Mouse (Mus musculus) left cerebral cortex, postnatal 36 days (tissue): ENCODE data around the gene Kcng3. TPM values are rescaled to one million over a fixed set of nuclear protein-coding genes. Genes with fewer than 3 reads are reported as not detected.

Source experiments
- DNase-seq, 2 experiments: peaks; one replicate each; pipeline ENCODE4 v3.0.0; 2021 to 2022; ENCODE audit warnings: low spot score in 2 of 2, mixed read lengths in 1 of 2
- intact Hi-C: fragments of 180-260 bp; cut with DNase I; formaldehyde crosslinking; loops from one replicate; pipeline ENCODE4 v1.15.1; 2025
- total RNA-seq, 2 experiments: library from RNA; stranded (reverse); gene quantifications; 2 replicates each; pipeline ENCODE4 v1.2.3; 2021

The Kcng3 gene
- total RNA-seq, 2 experiments from 2014 or later: 8.9 to 10.3 TPM

GRCm38 (mm10) chr17:83563703-83564111 lies 68.0 kb downstream of the Kcng3 start:
- no peak for DNase-seq
- intact Hi-C loops: no loop called here

- intact Hi-C loops: no loop called here
- DNase-seq: no peak
Observed at GRCm38 (mm10) chr17:83562153-83563010, 69.3 kb downstream of the Kcng3 start.

GRCm38 (mm10) chr17:83559081-83559480 lies 72.6 kb downstream of the Kcng3 start:
- intact Hi-C loops: no loop called here
- DNase-seq: no peak

- DNase-seq: no peak
- intact Hi-C loops: no loop called here
Observed at GRCm38 (mm10) chr17:83555836-83556235, 75.9 kb downstream of the Kcng3 start.

GRCm38 (mm10) chr17:83554997-83555396 lies 76.7 kb downstream of the Kcng3 start:
- DNase-seq: no peak
- intact Hi-C loops: no loop called here

- DNase-seq: peak in 1 of 2 experiments; percentile 38
- intact Hi-C loops: loop anchor here (5.0 kb wide), 1 partner anchor 39 kb away; no protein-coding TSS in a partner anchor
Observed at GRCm38 (mm10) chr17:83548501-83549233, 83.0 kb downstream of the Kcng3 start.

- no peak for DNase-seq
- intact Hi-C loops: loop anchor here (2.0 to 5.0 kb wide), 2 partner anchors 32 to 40 kb away; no protein-coding TSS in a partner anchor
Observed at GRCm38 (mm10) chr17:83547145-83547544, 84.5 kb downstream of the Kcng3 start.

- peak in 1 of 2 experiments; percentile 33 for DNase-seq
- intact Hi-C loops: loop anchor here (2.0 to 5.0 kb wide), 2 partner anchors 31 to 41 kb away; no protein-coding TSS in a partner anchor
Observed at GRCm38 (mm10) chr17:83545756-83546742, 85.6 kb downstream of the Kcng3 start.

- no peak for DNase-seq
- intact Hi-C loops: loop anchor here (5.0 kb wide), 1 partner anchor 42 kb away; no protein-coding TSS in a partner anchor
Observed at GRCm38 (mm10) chr17:83545259-83545658, 86.4 kb downstream of the Kcng3 start.

- intact Hi-C loops: no loop called here
- DNase-seq: peak; percentile 32 to 42
Observed at GRCm38 (mm10) chr17:83542424-83542823, 89.3 kb downstream of the Kcng3 start.

GRCm38 (mm10) chr17:83539262-83540037 lies 92.2 kb downstream of the Kcng3 start:
- DNase-seq: no peak
- intact Hi-C loops: no loop called here

GRCm38 (mm10) chr17:83538694-83539093 lies 93.0 kb downstream of the Kcng3 start:
- intact Hi-C loops: no loop called here
- no peak for DNase-seq

GRCm38 (mm10) chr17:83538141-83538540 lies 93.6 kb downstream of the Kcng3 start:
- DNase-seq: no peak
- intact Hi-C loops: no loop called here

Other genes starting within 250 kb of the Kcng3 start
- gene Cox7a2l, start 114.6 kb downstream of the Kcng3 start, total RNA-seq: 100 to 1,000 TPM; 159 to 190 TPM
- gene Mta3, start 74.3 kb upstream of the Kcng3 start, total RNA-seq: 10 to 100 TPM; 84.4 to 87.5 TPM
- gene Haao, start 216.1 kb upstream of the Kcng3 start, total RNA-seq: under 1 TPM in 1 of 2 experiments, not detected in 1; 0.25 TPM